Mouse (Mus musculus) NIH3T3 (cell line): ENCODE data around the gene Obp2a.
A peak's percentile ranks its signal among the peaks of the same experiment; 100 is the strongest.
"Not testable (repeated sequence)": the region's sequence is repeated elsewhere in the genome, so short reads cannot be mapped to it uniquely, and the experiment has no call there.

Experiments used
- DNase-seq: peaks from one replicate; pipeline ENCODE4 v3.0.0-alpha.2; 2012; ENCODE audit warnings: low read depth

Gene Obp2a

GRCm38 (mm10) chr2:25699743-25700142, at the start of gene Obp2a:
Obp2a (plus strand) TSS chr2:25700043.
- DNase-seq, result not testable (repeated sequence)

DNA sequence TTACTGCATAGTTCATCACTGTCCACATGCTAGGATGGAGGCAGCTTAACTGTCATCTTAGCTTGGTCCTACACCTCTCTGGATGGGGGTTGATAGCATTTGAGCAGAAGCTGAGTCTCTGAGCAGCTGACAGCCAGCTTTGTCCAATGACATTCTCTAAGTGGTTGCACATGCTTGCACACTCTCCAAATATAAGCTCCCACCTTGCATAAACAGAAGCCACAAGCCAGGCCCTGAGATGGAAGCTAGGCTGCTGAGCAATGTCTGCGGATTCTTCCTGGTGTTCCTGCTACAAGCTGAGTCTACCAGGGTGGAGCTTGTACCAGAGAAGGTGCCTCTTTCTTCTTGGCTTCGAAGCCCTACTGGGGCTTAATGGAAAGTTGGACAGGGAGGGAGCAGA, 46.9 kb upstream of the Obp2a start, which contains the start of gene Lcn8:
Lcn8 (plus strand) TSS at position 219 of the 400 bp plus-strand sequence.
- DNase-seq, result no peak

DNA sequence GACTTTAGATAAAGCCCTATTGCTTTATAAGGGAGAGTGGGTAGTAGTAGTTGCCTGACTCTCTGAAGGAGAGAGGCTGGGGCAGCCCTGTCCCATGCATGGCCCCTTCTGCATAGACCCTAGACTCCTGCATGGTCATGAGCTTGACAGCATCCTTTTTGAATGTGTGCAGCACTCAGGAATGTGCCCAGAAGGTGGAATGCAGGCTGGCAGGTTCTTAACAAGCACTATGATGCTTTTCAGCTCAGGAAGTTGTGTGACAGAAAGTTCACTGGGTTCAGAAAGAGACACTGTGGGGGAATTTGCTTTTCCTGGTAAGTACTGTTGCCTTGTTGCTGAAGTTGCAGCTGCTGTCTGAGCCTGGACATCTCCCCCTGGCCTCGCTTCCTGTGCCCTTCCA, 45.3 kb upstream of the Obp2a start:
- no peak for DNase-seq

GRCm38 (mm10) chr2:25656691-25657090, 43.2 kb upstream of the Obp2a start:
- no peak for DNase-seq

GRCm38 (mm10) chr2:25657246-25657645, 42.6 kb upstream of the Obp2a start:
- no peak for DNase-seq

DNA sequence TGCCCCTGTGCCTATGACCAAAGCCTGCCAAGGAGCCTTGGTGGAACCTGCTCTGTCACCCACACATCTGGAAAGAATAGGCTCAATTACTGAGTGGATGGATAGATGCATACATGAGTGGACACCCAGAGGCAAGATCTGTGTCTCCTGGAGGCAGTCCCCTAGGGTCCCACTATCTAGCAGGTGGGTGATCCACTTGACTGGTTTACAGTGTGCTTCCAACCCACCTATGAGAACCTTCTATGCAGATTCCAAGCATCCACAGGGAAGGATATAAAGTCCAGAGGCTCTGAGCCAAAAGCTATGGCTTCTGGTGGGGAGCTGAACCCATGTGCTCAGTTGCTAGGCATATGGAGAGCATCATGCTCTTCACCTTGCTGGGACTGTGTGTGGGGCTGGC, 42.2 kb upstream of the Obp2a start, which contains the start of gene Lcn5:
Lcn5 (plus strand) TSS at position 301 of the 400 bp plus-strand sequence.
- no peak for DNase-seq

DNA sequence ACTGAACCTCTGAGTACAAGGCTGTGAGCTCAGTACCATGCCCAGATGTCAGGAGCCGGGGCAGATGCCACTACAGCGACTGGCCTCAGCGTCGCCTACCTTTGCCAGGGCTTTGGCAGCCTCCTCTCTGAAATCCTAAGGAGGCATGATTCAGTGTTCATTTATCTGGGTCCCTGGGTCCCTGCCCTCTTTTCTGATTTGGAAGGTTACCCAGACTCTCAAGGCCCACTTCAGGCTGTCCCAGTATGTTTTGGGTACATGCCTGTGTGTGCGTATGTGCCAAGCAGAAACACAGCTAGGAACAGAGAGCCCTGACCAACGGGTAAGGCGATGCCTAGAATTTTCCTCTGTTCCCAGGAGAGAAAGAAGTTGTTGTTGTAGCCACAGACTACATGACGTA, 39.6 kb upstream of the Obp2a start:
- DNase-seq, result no peak

- DNase-seq, result no peak
These were observed 38.4 kb upstream of the Obp2a start for GRCm38 (mm10) chr2:25661245-25661970.

GRCm38 (mm10) chr2:25663511-25663910, 36.3 kb upstream of the Obp2a start:
- peak; percentile 64 for DNase-seq

GRCm38 (mm10) chr2:25664125-25664524, 35.7 kb upstream of the Obp2a start:
- DNase-seq, result peak; percentile 6

DNA sequence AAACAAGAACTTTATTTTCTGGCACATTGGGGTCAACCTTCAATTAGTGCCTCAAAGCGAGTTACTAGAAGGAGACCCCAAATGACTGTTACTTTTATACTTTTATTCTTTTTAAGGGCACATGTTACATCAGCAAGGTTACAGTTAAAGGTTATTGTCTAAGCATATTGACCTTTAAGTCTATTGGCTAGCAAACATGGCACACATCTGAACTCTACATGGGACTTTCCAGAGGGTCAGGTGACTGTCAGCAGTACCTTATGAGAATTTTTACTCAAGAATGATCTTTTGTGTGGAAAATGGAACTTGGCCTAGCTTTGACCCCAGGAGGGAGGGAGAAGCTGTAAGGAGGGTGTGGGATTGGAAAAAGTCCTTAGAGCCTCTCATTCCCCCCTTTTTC, 33.3 kb upstream of the Obp2a start:
- DNase-seq, result no peak

DNA sequence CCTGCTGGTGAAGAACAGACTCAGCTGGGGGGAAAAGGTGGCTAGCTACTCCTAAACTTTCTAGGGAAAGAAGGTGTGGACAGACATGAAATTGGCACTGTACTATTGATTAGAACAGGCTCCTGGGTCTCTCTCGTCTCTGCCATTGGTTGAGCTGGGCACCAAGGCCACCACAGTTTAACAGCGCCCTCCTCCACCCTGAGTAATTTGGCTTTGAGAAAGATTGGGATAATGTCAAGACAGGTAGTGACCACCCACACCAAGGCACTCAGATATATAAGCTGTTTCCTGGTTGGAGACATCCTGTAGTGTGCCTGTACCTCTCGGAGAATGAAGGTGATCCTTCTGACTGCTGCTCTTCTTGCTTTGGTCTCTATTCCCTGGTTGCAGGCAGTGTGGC, 23.4 kb upstream of the Obp2a start, which contains the start of gene Lcn6:
Lcn6 (plus strand) TSS at position 301 of the 400 bp plus-strand sequence.
- no peak for DNase-seq

DNA sequence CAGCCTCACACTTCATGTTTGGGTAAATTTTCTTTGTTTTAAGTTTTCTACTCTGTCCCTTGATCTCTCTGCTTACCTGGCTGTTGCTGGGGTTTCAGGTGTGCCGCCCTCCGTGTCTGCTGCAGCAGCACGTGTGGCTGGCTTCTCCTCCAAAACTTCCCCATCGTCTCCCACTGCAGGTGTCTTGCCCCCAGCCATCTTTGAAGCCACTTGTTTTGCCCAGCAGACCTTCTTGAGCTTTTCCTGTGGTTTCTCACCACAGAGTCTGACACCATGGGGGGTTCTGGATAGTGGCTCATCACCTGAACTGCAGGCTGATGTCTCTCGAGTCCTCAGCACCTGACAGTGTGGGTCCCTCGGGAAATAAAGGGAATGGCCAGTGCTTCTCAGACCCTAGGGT, 20.3 kb upstream of the Obp2a start:
- DNase-seq, result no peak

DNA sequence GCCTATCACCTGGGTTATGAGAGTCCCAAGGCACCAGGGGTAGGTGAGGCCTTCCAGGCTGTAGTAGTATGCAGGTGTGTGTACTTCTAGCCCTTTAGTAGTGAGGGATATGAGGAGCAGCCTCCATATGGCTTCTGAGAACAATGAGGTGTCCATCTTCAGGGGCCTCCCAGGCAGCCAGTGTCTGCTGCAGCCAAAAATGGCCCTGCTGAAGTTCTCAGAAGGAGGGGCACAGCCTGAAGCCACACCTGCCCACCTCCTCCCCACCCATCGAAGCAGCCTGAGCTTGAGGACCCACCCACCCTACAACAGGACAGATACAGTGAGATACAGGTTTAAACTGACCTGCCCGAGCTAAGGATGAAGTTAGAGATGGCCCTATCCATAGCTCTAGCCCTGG, 17.4 kb upstream of the Obp2a start, which contains the start of gene Lcn10:
Lcn10 (plus strand) TSS at position 301 of the 400 bp plus-strand sequence.
- no peak for DNase-seq

GRCm38 (mm10) chr2:25686941-25687340, 12.9 kb upstream of the Obp2a start:
- DNase-seq, result no peak

DNA sequence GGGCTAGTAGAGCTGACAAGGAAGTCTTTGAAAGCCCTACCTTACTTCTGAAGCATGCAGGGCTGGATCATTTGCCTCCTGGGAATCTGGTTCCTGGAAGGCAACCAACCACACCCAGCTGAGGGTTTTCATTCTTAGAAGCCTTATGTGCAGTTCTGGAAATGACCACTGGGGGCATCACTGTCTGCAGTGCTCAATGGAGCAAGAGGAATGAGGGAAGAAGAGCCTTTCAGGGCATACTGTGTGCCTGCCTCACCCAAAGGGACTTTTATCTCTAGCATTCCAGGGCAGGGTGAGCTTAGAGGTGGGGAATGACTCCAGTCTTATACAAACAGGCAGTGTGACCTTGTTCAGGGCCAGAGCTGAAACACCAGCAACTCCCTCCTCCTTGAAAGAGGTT, 5.2 kb upstream of the Obp2a start:
- DNase-seq, result peak; percentile 80

DNA sequence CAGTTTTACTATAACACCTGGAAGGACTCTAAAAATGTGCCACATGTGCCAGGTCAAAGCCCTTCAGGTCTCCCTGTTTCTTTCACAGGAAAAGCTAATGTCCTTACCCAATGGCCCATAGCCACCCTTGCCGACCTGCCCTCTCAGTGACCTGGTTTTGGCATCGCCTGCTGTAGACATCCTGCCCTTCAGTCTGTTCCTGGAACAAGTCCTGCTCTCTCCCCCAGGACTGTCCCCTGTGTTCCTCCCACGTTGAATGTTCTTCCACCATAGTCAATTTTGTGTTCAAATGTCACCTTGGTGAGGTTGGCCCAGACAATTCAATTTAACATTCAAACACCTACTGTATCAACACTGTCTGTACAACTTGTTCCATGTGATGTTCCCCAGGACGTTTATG, 2.9 kb upstream of the Obp2a start:
- no peak for DNase-seq

DNA sequence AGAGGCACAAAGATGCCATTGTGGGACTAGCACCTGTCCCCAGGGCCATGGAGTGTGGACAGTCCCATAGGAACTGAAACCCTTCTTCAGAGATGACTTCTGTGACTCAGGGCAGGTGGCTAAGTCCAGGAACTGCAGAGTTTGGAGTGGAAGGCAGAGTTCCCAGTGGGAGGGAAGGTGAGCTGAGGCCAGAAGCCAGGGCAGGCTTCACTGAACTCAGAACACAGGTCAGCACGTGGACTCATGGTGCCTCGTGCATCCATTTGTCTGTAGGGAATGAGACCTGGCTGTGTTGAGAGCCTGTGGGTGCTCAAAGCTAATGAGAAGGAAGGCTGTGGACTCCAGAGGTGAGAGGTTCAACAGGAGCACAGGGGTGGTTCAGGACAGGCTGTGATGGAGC, 1.1 kb upstream of the Obp2a start:
- no peak for DNase-seq

DNA sequence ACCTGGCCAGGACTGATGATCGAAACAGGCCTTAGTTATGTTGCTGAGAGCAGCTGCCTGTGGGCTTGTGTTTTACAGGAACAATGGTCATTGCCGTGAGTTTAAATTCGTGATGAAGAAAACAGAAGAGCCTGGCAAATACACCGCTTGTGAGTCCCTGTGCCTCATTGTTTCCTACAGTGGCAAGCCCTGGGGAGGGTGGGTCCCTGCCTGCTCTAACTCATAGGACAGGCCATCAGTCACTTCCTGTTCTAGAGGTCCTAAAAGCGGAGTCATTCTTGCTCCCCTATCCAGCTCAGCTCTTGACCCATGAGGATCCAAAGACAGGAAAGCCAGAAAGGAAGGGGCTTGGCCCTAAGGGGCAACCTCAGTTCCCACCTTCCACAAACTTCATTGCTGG, 1.2 kb downstream of the Obp2a start:
- DNase-seq, result no peak

- DNase-seq, result no peak
These were observed 3.9 kb downstream of the Obp2a start for GRCm38 (mm10) chr2:25703706-25704105.

DNA sequence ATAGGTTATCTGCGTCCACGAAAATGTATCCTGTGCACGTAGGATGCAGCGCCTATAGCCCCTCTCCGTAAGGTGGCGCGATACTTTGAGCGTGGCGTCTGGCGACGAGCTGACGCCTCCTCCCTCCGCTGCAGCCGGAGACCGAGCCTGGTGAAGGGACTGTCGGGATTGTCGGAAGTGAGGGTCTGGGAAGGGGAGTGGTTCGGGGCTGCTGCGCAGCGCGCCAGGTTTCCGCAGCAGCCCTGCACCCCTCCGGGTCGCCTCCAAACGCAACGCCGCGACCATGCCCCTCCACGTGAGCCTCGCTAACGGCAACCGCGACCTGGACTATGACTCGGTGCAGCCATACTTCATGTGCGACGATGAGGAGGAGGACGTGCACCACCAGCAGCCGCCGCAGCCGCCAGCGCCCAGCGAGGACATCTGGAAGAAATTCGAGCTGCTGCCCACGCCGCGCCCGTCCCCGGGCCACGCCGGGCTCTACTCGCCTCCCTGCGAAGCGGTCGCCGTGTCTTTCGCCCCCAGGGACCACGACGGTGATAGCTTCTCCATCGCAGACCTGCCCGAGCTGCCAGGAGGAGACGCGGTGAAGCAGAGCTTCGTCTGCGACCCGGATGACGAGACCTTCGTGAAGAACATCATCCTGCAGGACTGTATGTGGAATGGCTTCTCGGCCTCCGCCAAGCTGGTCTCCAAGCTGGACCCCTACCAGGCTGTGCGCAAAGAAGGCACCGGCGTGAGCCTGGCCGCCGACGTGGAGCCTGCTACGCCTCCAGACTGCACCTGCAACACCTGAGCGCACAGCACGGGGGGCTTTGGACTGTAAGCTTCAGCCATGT, 7.0 kb downstream of the Obp2a start, which contains the start of gene Bmyc:
Bmyc (plus strand) TSS at position 97 of the 839 bp plus-strand sequence.
- DNase-seq, result no peak

DNA sequence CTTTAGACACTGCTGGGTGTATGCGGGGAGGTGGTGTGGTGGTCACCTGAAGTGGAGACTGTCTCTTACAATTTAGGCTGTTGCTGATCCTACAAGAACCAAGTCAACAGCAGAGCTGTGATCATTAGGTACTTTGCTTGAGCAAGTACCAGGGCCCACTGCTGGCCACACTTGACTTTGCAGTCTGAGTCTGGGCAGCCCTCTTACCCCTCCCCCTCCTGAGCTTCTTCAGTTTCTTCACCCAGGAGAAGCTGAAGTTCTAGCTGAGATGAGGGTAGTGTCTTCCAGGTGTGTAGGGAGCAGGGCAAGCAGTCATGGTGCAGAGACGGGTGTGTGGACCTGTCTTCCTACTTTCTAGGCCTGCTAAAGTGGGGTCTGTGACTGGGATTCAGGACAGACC, 8.3 kb downstream of the Obp2a start:
- peak; percentile 22 for DNase-seq

DNA sequence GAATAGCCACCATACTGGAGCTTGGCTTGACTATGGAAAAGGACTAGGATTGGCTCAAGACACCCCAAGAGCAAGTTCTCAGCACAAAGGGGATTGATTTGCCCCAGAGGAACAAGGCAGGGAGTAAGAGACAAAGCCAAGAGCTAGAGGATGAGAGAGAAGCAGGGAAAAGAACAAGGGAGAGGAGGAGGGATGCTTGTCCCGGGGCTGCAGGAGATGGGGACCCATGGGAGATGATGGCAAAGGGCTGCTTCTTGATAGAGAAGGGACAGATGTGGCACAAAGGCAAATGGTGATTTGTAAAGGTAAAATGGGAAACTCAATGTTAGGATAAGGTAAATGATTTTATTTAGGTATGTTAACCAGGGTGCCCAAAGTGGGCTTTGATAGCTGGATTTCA, 9.2 kb downstream of the Obp2a start:
- DNase-seq, result not testable (repeated sequence)
